Mouse (Mus musculus): ENCODE measurements around the gene Midn.
"Not testable (repeated sequence)": the region's sequence is repeated elsewhere in the genome, so short reads cannot be mapped to it uniquely, and the experiment has no call there.

Gene Midn

DNA sequence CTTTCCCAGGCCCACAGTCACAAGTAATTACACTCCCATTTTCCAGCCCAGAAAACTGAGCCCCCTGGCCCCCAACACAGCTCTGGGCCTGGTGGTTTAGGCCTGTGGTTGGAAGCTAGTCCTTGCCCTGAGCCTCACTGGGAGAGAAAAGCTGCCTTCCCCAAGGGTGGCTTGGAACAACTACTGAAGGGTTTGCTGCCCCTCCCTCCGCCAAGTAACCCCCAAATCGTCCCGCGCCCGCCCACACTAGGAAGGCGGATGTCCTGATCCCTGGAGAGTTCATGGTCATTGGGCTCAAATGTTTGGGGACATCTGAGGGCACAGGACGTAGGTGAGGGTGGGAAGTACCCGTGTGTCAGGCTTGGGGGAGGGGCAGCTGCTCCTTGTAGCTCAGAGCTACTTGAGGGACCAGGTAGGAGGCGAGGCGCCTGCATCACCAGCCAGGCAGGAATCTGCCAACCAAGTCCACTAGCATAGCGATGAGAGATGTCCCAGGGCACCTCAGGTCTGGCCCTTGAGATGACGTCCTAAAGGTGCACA is 11.0 kb downstream of the Midn start:
- DNase-seq = no peak

DNA sequence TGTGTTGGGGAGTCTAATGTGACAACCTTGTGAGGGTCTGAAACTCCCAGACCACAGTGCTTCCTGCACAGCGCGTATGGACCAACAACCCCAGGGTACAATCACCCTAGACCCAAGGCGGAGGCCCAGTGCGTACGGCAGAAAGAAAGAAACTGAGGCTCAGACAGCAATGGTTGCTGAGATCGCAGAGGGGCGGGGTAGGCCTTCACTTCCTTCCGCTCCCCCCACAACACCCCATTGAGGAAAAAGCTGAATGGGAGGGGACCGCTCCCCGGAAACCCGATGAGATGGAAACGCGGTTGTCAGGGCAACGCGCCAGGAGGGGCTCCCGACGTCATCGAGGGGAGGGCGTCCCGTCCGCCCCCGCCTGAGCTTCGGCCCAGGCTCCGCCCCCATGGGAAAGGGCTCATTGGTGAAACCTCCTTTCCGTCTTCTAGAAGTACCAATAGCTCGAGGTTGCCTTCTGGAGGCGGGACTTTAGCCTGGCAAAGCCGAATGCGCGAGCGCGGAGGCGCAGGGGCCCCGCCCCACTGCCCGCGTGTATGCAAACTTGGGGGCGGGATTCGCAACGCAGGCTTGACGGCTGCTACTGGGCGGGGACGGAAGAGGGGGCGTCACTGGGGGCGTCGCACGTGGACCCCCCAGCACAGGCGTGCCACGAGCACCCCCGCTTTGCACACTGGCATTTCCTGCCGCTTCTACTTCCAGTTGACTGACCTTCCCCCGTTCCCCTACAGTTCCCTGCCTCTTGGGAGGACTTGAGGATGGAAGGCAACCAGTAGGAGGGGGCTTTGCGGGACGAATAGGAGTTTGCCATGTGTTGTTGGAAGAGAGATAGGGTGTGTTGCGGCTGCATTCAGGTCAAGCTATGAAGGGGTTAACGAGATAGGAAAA is 11.7 kb downstream of the Midn start:
- peak; percentile 99 for DNase-seq

DNA sequence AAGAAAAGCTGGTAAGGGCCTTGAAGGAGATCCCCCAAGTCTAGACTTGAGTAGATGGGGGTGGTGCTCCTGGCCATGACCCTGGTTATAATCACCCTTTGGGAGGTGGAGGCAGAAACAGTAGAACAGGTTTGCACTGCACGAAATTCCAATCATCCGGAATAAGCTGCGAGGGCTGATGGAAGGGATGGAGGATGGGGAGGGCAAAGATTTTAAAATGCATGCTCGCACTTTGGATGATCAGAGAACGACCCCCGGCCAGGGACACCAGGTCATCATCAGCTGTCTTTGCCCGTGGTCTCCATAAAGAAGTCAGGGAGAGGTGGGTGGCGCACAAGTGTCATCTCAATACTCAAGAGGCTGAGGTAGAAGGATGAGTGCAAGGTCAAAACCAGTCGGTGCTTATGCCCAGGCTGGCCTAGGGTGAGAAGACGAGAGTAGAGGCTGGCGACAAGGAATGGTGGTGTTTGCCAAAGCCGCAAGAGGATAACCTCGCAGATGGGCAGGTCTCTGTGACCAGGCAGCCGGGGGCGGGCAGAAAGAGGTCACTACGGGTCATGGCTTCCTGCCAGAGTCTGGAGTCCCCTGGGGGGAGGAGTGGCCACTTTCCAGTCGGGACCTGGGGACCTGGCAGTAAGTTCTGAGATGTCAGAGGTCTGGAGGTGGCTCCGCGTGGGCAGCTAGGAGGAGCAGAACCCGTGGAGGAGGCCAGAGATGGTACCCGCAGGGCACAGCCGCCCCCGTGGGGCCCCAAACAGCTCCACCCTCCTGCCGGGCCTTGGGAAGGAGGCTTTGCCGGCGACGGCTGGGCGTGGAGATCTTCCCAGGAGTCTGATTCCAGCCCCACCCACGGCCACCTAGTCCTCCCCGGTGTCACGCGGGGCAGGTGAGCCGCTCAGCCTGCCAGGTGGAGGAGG is 12.6 kb downstream of the Midn start:
- peak; percentile 87 for DNase-seq

DNA sequence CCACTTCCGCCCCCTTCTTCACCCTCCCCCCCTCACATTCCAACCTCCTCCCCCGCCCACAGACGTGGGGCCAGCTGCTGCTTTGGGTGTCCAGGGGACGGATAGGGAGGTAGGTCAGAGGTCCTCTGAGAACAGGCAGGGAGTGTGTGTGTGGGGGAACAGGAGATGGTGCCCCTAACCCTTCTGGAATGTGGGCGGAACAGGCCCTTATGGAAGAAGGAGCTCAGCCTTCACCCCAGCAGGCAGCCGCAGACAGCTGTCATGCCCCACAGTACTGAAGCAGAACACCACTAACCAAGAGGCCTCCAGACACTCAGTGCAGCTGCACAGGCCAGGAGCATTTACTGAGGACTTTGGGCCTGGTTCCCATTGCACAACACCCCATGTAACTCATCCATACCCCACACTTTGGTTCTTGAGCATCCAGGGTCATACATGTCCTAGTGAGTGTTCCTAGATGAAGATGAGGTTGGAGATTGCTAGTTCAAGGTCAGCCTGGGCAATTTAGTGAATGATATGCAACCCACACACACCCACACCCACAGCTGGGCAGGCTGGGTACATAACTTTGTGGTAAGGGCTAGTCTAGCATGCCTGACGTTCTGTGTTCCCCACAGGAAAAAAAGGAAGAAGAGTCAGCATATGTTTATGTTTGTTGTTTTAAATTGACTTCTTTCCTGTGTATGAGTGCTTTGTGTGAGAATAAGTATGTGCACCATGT is 13.6 kb downstream of the Midn start:
- no peak for DNase-seq

DNA sequence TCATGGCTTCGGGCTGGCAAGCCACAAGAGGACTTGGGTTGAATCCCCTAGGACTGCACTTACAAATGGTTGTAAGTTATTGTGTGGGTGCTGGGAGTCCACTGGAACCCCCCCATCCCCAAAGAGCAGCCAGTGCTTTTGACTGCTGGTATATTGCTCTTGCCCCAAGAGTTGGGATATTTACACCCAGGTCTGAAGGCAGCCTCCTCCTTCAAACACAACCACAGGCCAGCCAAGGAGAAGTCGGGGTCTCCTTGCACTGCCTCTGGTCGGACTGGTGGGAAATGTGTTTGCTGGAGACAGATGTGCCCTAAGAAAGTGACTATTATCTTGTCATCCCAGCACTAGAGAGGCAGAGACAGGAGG is 14.2 kb downstream of the Midn start:
- DNase-seq = no peak

DNA sequence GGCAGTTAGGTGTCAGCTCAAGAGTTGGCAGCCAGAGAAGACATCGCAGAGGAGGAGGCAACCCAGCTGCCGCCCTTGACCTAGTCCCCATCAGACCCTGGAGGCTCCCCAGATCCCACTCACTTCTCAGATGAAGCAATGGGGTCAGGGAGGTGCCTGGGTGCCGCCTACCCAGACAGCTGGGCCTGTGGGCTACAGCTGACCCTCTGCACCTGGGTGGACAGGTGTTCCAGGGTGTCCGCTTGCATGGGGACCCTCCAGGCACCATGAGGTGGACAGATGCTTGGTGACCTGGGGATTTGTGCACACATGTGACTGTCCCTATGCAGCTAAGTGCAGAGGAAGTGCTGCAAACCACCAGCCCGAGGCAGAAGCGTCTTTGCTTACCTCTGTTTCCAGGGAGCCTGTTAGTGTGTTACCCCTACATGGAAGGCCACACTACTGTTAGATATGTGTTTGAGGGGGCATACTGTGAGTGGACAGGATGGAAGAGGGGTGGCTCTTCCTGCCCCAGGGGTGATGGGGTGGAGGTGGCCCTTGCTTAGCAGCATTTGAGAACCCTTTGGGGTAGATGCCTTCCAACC is 14.7 kb downstream of the Midn start:
- no peak for DNase-seq

DNA sequence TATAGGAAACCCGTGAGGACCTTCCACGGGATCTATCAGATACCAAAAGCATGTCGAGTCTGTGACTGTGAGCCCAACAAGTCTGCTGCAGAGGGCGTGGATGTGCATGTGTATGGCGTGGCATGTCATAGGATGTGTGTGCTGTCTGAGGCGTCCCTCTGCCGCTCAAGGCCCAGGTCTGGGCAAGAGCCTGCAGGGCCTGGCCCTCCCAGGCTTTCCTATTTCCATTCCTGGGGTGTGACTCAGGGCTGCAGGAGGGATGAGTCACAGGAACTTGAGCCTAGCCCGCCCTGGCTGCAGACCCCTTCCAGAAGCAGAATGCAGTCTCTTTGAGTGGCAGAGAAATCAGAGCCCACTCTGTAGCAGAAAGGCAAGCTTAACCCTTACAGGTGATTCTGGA is 15.6 kb downstream of the Midn start:
- no peak for DNase-seq

DNA sequence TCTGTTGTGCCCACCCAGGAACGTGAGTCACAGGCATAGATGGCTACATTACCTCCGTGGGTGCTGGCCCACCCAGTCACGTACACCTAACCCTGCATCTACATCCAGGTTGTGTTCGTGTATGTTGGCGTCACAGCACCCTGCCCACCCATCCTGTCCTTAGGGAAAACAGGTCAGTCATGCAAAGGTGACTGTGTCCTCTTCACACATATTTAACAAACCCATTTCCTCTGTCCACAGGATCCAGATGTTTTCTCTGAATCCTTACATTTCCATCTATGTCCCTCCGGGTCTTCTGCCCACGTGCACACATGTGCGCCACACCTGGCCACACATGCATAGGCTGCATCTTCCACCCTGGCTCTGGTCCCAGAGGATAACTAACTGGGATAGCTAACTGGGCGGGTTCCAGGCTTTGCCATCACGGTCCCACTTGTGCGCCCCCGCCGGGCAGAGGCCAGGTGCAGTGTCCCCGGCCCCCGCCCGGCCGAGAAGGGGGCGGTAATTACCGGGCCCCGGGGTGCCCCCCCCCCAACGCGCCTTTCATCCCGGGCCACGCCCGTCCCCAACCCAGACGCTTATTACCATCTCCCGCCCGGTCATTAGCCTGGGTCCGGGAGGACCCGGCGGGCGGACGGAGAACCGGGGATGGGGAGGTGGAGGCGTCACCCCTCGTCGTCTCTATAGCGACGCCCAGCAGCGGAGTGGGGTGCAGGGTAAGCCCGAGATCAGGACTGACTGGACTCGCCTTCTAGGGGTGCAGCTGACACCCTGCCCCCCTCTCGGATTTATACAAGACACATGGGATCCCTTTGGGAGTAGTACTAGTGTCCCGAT is 16.3 kb downstream of the Midn start:
- DNase-seq = peak; percentile 83

DNA sequence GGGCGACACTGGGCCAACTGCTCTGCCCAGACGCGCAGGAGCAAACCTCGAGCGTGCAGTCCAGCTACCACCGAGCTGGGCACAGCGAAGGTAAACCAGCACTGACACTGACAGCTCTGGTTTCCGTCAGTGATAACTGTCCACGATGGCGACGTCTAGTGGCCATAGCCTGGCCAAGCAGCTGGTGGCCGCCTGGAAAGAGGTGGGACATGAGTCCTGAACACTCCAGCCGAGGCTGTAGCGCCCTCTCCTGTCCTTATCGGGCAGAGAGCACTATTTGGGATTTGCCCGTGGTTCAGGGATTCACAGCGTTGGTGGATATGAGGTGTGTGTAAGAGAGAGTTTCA is 16.9 kb downstream of the Midn start:
- DNase-seq = peak; percentile 99

DNA sequence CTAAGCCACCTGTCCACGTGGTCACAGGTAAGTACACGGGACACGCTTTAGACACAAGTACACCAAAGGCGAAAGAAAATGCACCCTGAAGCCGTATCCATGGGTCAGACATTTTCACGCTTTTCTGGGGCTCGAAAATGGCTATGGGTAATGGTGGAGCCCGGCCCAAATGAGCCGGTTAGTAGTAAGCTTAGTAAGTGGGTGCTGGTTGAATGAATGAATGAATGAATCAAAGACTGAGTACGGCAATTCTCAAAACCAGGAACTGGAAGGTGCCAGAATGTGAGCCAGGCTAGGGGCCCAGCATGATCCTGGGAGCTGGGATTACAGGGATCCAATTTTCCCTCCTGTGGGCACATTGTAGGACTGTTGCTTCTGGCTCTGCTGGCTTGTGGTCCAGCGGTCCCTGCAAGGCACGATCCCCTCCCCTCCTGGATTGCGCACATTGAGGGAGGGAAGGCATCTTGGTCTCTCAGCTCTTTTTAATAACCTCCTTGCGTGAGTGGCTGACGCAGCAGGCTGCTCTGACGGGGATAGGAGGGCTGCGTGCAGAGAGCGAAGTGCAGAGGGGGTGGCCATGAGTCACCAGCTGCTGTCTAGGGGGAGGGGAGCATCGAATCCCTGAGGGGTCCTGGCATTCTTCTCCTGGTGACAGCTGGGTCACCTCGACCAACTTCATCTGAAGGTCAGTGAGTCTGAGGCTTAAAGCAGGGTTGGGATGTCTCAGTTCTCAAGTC is 17.5 kb downstream of the Midn start, which contains the start of gene Cirbp:
Gene Cirbp (plus strand): TSS at position 594 of the 737 bp plus-strand sequence.
- peak; percentile 78 for DNase-seq

DNA sequence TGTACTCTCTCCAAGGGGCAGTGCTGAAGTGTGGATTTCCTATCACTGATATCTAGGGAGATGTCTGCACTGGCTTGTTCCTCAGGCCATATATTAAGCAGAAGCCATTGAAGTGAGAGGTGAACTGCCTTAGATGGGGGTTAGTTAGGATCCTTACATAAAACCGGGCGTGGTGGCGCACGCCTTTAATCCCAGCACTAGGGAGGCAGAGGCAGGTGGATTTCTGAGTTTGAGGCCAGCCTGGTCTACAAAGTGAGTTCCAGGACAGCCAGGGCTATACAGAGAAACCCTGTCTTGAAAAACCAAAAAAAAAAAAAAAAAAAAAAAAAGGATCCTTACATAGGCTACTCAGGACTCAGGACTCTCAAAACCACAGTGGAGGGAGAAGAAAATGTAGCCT is 18.1 kb downstream of the Midn start:
- DNase-seq = not testable (repeated sequence)

DNA sequence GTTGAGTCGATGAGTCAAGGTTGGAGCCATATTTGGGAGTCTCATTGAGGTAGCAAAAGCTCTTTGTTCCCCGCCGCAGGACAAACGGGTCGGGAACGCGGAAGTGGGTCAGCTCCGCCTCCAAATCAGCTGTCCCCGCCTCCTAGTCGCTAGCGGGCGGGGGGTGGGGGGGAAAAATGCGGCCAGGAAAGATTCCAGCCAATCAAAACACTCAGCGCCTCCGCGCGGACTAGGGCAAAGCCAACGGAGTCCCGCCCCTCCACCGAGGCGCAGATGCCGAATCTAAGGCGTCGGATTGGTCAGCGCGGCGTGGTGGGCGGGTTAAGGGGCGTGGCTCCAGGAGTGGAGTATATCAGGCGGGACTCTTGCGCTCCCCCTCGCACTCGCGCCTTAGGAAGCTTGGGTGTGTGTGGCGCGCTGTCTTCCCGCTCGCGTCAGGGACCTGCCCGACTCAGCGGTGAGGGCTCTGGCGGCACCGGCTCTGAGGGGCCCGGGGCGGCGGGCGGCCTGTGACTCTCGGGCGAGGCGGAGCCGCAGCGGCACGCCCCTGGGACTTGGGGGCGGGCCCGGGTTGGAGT is 19.5 kb downstream of the Midn start:
- DNase-seq = peak; percentile 99

DNA sequence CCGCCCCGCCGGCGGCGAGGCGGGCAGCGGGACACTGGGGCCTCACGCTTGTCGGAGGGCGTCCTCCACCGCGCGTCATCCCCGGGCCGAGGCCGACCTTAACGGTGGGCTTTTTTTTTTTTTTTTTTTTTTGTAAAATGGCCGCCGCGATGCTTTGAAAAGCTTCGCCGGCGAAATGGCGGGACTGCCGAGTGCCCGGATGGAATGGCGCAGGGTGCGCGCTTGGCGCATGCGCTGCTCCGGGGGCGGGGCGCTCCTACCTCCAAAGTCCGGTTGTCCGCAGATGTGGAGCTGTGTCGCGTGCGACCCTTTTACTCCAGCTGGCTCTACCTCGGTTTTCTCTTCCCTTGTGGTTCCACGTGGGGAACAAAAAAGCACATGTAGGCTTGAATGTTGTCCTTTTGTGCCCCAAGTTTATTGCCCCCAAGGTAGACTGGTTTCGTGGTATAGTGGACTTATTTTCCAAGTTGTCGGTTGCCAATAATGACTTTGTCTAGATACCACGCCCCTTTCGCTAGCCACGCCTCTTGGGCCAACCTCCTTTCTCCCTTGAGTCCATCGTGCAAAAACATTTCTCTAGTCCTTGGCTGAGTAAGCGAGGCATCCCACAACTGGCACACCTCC is 20.1 kb downstream of the Midn start:
- DNase-seq = peak; percentile 94

DNA sequence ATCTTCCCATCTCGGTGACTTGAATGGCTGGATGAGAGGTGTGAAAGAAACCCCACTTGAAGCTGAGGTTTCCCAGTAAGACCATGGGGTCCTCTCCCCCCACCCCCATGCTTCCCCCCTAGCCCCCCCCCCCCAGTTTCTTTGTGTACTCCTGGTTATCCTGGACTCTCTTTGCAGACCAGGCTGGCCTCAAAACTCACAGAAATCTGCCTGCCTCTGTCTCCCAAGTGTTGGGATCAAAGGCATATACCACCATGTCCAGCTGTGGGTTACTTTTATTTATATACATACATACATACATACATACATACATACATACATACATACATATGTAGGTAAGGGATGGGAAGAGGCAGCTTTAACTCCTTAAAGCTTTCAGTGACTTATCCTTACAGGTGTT is 21.0 kb downstream of the Midn start:
- DNase-seq = peak; percentile 63

DNA sequence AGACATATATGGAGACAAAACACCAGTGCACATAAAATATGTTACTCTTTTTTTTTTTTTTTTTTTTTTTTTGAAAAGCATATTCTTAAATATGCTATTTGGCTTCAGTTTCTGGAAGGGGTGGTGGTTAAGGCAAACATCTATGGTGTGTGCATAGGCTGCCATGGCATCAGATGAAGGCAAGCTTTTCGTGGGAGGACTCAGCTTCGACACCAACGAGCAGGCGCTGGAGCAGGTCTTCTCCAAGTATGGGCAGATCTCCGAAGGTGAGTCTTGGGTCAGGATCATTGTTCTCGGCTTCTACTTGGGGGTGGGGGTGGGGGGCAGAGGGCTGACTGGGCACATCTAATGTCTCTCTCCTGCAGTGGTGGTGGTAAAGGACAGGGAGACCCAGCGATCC is 21.6 kb downstream of the Midn start:
- DNase-seq = peak; percentile 53

DNA sequence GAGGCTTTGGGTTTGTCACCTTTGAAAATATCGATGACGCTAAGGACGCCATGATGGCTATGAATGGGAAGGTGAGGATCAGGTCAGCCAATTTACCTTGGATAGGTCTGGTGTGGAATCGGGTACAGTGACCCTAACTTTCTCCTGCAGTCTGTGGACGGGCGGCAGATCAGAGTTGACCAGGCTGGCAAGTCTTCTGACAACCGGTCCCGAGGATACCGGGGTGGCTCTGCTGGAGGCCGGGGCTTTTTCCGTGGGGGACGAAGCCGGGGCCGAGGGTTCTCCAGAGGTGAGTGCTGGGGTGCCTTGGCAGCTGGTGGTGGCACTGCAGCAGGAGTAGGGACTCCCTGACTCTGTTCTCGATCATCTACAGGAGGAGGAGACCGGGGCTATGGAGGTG is 22.0 kb downstream of the Midn start:
- DNase-seq = peak; percentile 64

DNA sequence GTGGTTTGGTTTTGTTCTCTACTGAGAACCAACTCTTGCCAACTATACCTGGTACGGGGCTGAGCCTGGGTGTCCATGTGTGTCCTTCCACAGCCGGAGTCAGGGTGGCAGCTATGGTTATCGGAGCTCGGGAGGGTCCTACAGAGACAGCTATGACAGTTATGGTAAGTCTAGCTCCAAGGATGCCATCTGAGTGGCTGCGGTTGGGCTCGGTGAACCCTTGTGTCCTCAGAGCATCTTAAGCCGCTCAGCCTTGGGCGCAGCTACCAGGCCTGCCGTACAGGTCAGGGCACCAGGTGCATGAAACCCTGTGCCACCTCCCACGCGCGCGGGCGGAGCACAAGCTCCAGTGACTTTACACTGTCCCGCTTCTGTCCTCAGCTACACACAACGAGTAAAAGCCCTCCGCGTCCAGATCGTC is 22.5 kb downstream of the Midn start:
- peak; percentile 64 for DNase-seq

DNA sequence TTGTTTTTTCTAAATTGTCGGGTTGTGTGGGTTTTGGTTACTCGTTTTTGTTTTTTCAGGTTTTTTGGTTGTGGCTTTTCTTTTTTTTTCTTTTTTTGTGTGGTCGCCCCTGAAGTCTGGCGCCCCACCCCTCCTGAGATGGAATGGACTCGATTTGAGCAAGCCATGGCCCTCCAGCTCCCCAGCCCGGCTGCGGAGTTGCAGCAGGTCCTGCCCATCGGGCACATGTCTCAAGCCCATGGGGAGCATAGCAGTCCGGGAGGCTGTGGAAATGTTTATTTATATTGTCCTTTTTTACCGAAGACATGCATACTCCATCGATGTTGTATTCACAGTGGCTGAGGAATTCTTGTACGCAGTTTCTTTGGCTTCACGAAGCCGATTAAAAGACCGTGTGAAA is 23.2 kb downstream of the Midn start:
- DNase-seq = no peak

DNA sequence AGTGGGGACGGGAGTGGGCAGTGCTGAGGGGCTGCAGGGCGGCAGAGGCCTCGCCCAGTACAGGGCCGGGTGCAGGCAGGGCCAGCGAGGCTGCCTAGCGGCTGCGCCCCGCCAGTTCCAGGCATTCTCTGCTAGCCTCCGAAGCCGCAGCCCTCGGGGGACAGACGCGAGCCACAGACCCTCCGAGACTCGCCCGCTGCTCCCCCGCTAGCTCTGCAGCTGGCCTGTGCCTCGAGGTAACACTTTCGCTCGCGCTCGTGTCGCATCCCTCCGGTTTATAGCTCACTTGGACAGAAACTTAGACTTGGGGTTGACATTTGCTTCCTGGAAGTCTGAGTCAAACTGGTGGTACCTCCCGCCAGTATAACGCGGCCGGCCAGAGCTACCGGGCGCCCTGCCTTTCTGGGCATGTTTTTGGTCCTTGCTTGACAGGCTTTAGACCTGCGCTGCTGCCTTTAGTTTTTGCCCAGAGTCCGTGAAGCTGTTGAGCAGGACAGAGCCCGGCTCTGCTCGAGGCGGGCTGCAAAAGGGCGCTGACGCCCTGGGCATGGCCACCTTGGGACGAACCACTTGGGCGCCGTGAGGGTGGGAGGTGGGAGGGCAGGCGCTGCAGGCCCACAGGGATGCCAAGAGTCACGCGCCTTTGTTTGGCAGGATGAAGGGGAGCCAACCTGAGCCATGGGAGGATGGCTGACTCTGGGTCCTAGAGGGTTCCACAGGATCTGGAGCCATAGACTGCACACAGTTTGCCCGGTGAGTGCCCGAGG is 23.9 kb downstream of the Midn start:
- DNase-seq = peak; percentile 67
